Comparison of ENCODE assay signal across 9 mouse cellular contexts in the genomic region with DNA sequence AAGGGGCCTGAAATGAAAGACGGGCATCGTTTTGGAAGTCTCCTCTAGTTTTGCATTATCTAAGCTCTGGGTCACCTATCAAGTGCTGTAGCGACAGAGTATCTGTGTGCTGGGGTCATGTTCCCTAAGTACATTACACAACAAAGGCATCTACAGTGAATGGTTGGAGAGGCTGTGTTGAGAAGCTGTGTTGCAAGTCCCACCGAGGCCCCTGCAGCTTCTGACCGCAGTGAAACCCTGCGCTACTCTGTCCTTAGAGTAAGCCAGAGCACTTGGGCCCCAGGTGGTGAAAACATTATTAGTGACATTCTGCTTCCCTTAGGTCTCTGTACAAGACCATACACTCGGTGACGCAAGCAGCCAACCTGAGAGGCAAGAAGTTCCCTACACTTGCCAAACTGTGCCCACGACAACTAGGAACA. TPM values are rescaled to one million over a fixed set of nuclear protein-coding genes. Genes with fewer than 3 reads are reported as not detected.
A peak's percentile ranks its signal among the peaks of the same experiment; 100 is the strongest.
DNase-seq lines count a peak whose midpoint lies in the region; ATAC-seq and TF ChIP-seq lines count a peak whose summit lies in the region.
"Had no signal": no experiment of that assay in that cellular context is flagged by ENCODE, and none has a peak within 500 bp of the region (broad histone marks: within the 10 kb centered on the region; RNA-seq: fewer than 3 reads in every experiment).

No protein-coding gene starts in this region.

- no peak for TF ChIP-seq EP300 in heart, adult 2 months (IDR thresholded peaks at IDR 0.05; ENCODE audit: insufficient read depth, low read depth, low read length)

- TF ChIP-seq CTCF in heart, adult 2 months (IDR thresholded peaks at IDR 0.05): no peak

- H3K36me3 ChIP-seq in heart, adult 2 months (ENCODE audit: control insufficient read depth, insufficient read depth, low read length): no peaks in the 10 kb centered on the region

- H3K4me3 ChIP-seq in heart, adult 2 months: peak overlapping the region; percentile 62; the same call in 1 of the 2 replicates

- peak; percentile 37 to 57; a peak in 2 of 4 replicates for ATAC-seq in hematopoietic stem cell, adult 5-6 weeks (replicated peaks in 1 of 2; ENCODE audit: insufficient read depth in 1 of 2, low FRiP score in 2 of 2, low TSS enrichment in 1 of 2, low read depth in 1 of 2, poor library complexity in 2 of 2, severe bottlenecking in 2 of 2)
- peak; percentile 64 for ATAC-seq in megakaryocyte, adult 5-6 weeks (ENCODE audit: poor library complexity, severe bottlenecking)

- 40% methylated on average over 9 of the region's 9 CpGs for WGBS in heart, adult 2 months

- intact Hi-C loops in heart, adult 2 months (cut with DNase I): no loop called here

- H3K4me1 ChIP-seq in heart, adult 2 months (ENCODE audit: control insufficient read depth, insufficient read depth, low read length): peaks cover 2% of the 10 kb centered on the region; the same call in 1 of the 2 replicates

- no peaks in the 10 kb centered on the region; the same call in 1 of the 2 replicates for H3K27me3 ChIP-seq in heart, adult 2 months (ENCODE audit: control insufficient read depth, insufficient read depth, low read length)
- H3K27me3 ChIP-seq: CH12.LX had no signal

- H3K79me2 ChIP-seq in heart, adult 2 months (replicated peaks; ENCODE audit: control insufficient read depth, insufficient read depth, low read length): no peaks in the 10 kb centered on the region

- DNase-seq in heart, adult 2 months: no peak
- DNase-seq in heart, adult 18-20 months: no peak
- DNase-seq in R1 (ENCODE audit: low read depth, low spot score): peak; percentile 33
- no peak for DNase-seq in thymus, postnatal 0 days (ENCODE audit: low spot score)
- DNase-seq in right cerebral cortex, adult 2 months (ENCODE audit: low spot score in 2 of 2): no peak
- DNase-seq in adrenal gland, adult (ENCODE audit: inconsistent age in 2 of 2, low spot score in 1 of 2): no peak

- peak overlapping the region; percentile 46 for H3K9ac ChIP-seq in heart, adult 2 months (ENCODE audit: low read depth, low read length)

- H3K27ac ChIP-seq in heart, adult 2 months: no peak overlapping the region

- TF ChIP-seq POLR2A in heart, adult 2 months (IDR thresholded peaks at IDR 0.05; ENCODE audit: insufficient read depth, low read depth, low read length): no peak

RNA-seq across cellular contexts. Expression of gene Atp8a2, which starts 20.5 kb away (rescaled TPM):
- 1 to 10 TPM; 3.1 to 4.3 TPM for total RNA-seq in heart, adult 2 months (2021)
- polyA plus RNA-seq in heart, adult 2 months (2012; rRNA removed): 1.8 and 2.2 TPM in 2 replicates
- total RNA-seq in heart, adult 18-20 months (2021): 1 to 10 TPM; 4.1 to 6.3 TPM
- 0.84 and 3.4 TPM in 2 replicates for total RNA-seq in hematopoietic stem cell, adult 5-6 weeks (2017)
- total RNA-seq in megakaryocyte, adult 5-6 weeks (2015): 0.20 and 0.41 TPM in 2 replicates
- total RNA-seq in megakaryocyte, adult 5-6 weeks (2017): 0.51 and 2.4 TPM in 2 replicates
- 0.80 and 1.4 TPM in 2 replicates for polyA plus RNA-seq in thymus, postnatal 0 days (2015; fragmentation: Nextera tagmentation; extraction: Ambion mirVana)
